Mouse (Mus musculus) liver, adult 2 months (tissue): ENCODE measurements around the gene Riox2. TPM values are rescaled to one million over a fixed set of nuclear protein-coding genes. Genes with fewer than 3 reads are reported as not detected.
"Not testable (repeated sequence)": the region's sequence is repeated elsewhere in the genome, so short reads cannot be mapped to it uniquely, and the experiment has no call there.

Experiments
- DNase-seq: peaks from one replicate; pipeline ENCODE4 v3.0.0-alpha.2; 2011; ENCODE audit warnings: low read depth, low spot score; ENCODE audit errors: extremely low read depth
- H3K27ac ChIP-seq: fragments of 200-500 bp; replicated peaks from 2 replicates; pipeline ENCODE4 v1.5.1; 2012; ENCODE audit warnings: low read depth, mild to moderate bottlenecking, control low read depth, inconsistent platforms, low read length; ENCODE audit not compliant: insufficient read depth
- H3K27me3 ChIP-seq: fragments of 200-500 bp; 2 replicates; pipeline ENCODE4 v1.6.1; 2012; ENCODE audit warnings: mild to moderate bottlenecking, moderate library complexity, low read length, inconsistent platforms; ENCODE audit not compliant: control insufficient read depth, insufficient read depth
- H3K36me3 ChIP-seq: fragments of 200-500 bp; 2 replicates; pipeline ENCODE4 v1.6.1; 2012; ENCODE audit warnings: low read length, inconsistent platforms; ENCODE audit not compliant: control insufficient read depth, insufficient read depth
- H3K4me1 ChIP-seq: fragments of 200-500 bp; 2 replicates; pipeline ENCODE4 v1.6.1; 2011; ENCODE audit warnings: low read length; ENCODE audit not compliant: control insufficient read depth, insufficient read depth
- H3K4me3 ChIP-seq: fragments of 200-500 bp; 2 replicates; pipeline ENCODE4 v1.5.1; 2011; ENCODE audit warnings: low read depth, mild to moderate bottlenecking, control low read depth, low read length, moderate library complexity; ENCODE audit not compliant: insufficient read depth
- H3K79me2 ChIP-seq: fragments of 200-500 bp; 2 replicates; pipeline ENCODE4 v1.6.1; 2012; ENCODE audit warnings: inconsistent platforms, mild to moderate bottlenecking, low read length, moderate library complexity; ENCODE audit not compliant: control insufficient read depth, insufficient read depth
- H3K9ac ChIP-seq: fragments of 200-500 bp; 2 replicates; pipeline ENCODE4 v1.6.1; 2012; ENCODE audit warnings: low read depth, mild to moderate bottlenecking, control low read depth, inconsistent platforms, low read length
- CTCF ChIP-seq: fragments of 200-500 bp; IDR thresholded peaks from 2 replicates; pipeline ENCODE4 v1.5.1; 2011; ENCODE audit warnings: low read depth, low read length, control low read depth
- POLR2A ChIP-seq: fragments of 200-500 bp; IDR thresholded peaks from 2 replicates; pipeline ENCODE4 v1.6.1; 2011; ENCODE audit warnings: low read length, control low read depth; ENCODE audit not compliant: insufficient read depth; ENCODE audit errors: extremely low read depth
- WGBS: fragments of 180-500 bp; shearing (Covaris S2); methylation state at CpG from one replicate; pipeline ENCODE4 v1.1.7; 2018; 5-methylcytosine and 5-hydroxymethylcytosine counted together
- polyA plus RNA-seq: library from polyadenylated mRNA; depleted of rRNA; stranded (reverse); fragments of >200 nt; gene quantifications from 2 replicates; pipeline ENCODE4 v1.2.3, GENCODE M21; 2012
- total RNA-seq: library from RNA; depleted of rRNA; stranded (reverse); fragments of >200 nt; gene quantifications from 2 replicates; pipeline ENCODE4 v1.2.3, GENCODE M21; 2014

Riox2 gene
- total and polyA plus RNA-seq, 2 experiments = 4.4 to 14.2 TPM

GRCm38 (mm10) chr16:59451813-59452212 is 19.8 kb upstream of the Riox2 start:
- TF ChIP-seq POLR2A (no peak), CTCF (no peak)
- Histone ChIP-seq H3K9ac (no peak overlapping the region), H3K4me3 (no peak overlapping the region), H3K27me3 (no peaks in the 10 kb centered on the region), H3K4me1 (no peaks in the 10 kb centered on the region), H3K27ac (no peak overlapping the region), H3K36me3 (no peaks in the 10 kb centered on the region), H3K79me2 (no peaks in the 10 kb centered on the region)
- WGBS = 89% methylated on average over 5 of the region's 5 CpGs
- no peak for DNase-seq

GRCm38 (mm10) chr16:59459259-59459861 is 12.2 kb upstream of the Riox2 start:
- not testable (repeated sequence) for H3K79me2 ChIP-seq, H3K9ac ChIP-seq, H3K4me3 ChIP-seq, H3K36me3 ChIP-seq, H3K4me1 ChIP-seq, DNase-seq, H3K27me3 ChIP-seq, H3K27ac ChIP-seq
- WGBS = 78% methylated on average over 5 of the region's 5 CpGs

- H3K36me3 ChIP-seq = no peaks in the 10 kb centered on the region
These were observed 8.0 kb upstream of the Riox2 start for GRCm38 (mm10) chr16:59463567-59463966.

DNA sequence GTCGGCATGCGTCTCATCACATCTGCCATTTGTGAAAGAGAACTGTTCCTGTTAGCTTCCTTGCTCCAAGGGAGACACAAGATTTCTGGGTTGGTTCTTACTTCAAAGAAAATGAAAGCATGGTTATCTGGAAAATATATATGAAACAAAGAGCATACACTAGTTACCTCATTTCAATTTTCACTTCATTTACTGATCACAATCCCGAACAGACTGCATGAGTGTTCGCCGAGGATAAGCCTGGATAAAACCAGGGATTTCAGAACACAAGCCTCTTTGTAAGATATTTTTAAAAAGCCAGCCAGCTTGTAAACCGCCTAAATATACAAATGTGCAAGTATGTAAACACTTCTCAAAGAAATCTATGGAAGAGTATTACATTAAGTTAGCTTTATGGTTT is 7.6 kb upstream of the Riox2 start:
- TF ChIP-seq POLR2A = no peak
- TF ChIP-seq CTCF = no peak

More at GRCm38 (mm10) chr16:59463567-59463966, 8.0 kb upstream of the Riox2 start:
- Histone ChIP-seq H3K27ac (no peak overlapping the region), H3K79me2 (no peaks in the 10 kb centered on the region), H3K4me1 (no peaks in the 10 kb centered on the region), H3K4me3 (no peak overlapping the region), H3K9ac (no peak overlapping the region), H3K27me3 (no peaks in the 10 kb centered on the region)
- WGBS = 79% methylated on average over 4 of the region's 4 CpGs
- DNase-seq = no peak
- TF ChIP-seq POLR2A = no peak
- TF ChIP-seq CTCF = no peak

GRCm38 (mm10) chr16:59469846-59470245 is 1.7 kb upstream of the Riox2 start:
- Histone ChIP-seq H3K4me1 (peaks cover 3% of the 10 kb centered on the region; the same call in 1 of the 2 replicates), H3K27me3 (no peaks in the 10 kb centered on the region), H3K36me3 (no peaks in the 10 kb centered on the region), H3K9ac (no peak overlapping the region), H3K79me2 (peaks cover 6% of the 10 kb centered on the region; the same call in 1 of the 2 replicates), H3K4me3 (no peak overlapping the region), H3K27ac (no peak overlapping the region)
- TF ChIP-seq CTCF (no peak), POLR2A (no peak)
- WGBS = 95% methylated on average over 1 of the region's 1 CpGs
- DNase-seq = no peak

More for the DNA sequence above, 7.6 kb upstream of the Riox2 start:
- Histone ChIP-seq H3K27ac (no peak overlapping the region), H3K27me3 (no peaks in the 10 kb centered on the region), H3K36me3 (no peaks in the 10 kb centered on the region), H3K79me2 (no peaks in the 10 kb centered on the region), H3K4me3 (no peak overlapping the region), H3K9ac (no peak overlapping the region), H3K4me1 (no peaks in the 10 kb centered on the region)
- no peak for DNase-seq
- 90% methylated on average over 6 of the region's 6 CpGs for WGBS

DNA sequence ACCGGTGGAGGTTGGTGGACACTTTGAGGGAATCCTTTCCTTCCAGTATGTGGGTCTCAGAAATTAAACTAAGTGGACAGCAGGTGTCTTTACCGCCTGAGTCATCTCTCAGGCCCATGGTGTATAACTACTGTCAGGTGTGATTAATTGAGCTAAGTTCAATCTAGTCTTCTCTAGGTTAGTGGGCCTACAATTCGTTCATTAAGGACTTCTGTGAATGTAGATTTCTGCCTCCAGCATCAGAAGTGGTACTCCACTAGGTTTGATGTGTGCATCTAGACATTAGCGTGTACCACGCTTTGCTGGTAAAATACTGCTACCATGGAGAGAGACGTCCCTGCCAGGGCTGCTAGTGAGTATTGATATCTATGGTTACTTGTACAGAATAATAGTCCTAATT is 971 bp downstream of the Riox2 start:
- WGBS = 51% methylated on average over 6 of the region's 6 CpGs
- Histone ChIP-seq H3K27me3 (no peaks in the 10 kb centered on the region), H3K36me3 (peaks cover 17% of the 10 kb centered on the region), H3K4me3 (peak overlapping the region; percentile 100; the same call in 1 of the 2 replicates), H3K27ac (no peak overlapping the region), H3K4me1 (peaks cover 3% of the 10 kb centered on the region; the same call in 1 of the 2 replicates), H3K9ac (no peak overlapping the region), H3K79me2 (peaks cover 6% of the 10 kb centered on the region; the same call in 1 of the 2 replicates)
- DNase-seq = no peak
- no peak for TF ChIP-seq POLR2A
- no peak for TF ChIP-seq CTCF
